Mouse (Mus musculus) heart, postnatal 4 days (tissue): ENCODE results near the gene Cd80. TPM values are rescaled to one million over a fixed set of nuclear protein-coding genes. Genes with fewer than 3 reads are reported as not detected.
"Not testable (repeated sequence)": the region's sequence is repeated elsewhere in the genome, so short reads cannot be mapped to it uniquely, and the experiment has no call there.

Source experiments
- DNase-seq: peaks from one replicate; pipeline ENCODE4 v3.0.0; 2021
- total RNA-seq, 2 experiments: library from RNA; stranded (reverse); gene quantifications; 2 replicates each; pipeline ENCODE4 v1.2.3; 2021

Gene Cd80
- under 1 TPM; 0.26 to 0.27 TPM for total RNA-seq

- DNase-seq: no peak
Measured at GRCm38 (mm10) chr16:38455511-38456418, at the start of gene Cd80. Cd80 (plus strand) TSS chr16:38455561.

DNA sequence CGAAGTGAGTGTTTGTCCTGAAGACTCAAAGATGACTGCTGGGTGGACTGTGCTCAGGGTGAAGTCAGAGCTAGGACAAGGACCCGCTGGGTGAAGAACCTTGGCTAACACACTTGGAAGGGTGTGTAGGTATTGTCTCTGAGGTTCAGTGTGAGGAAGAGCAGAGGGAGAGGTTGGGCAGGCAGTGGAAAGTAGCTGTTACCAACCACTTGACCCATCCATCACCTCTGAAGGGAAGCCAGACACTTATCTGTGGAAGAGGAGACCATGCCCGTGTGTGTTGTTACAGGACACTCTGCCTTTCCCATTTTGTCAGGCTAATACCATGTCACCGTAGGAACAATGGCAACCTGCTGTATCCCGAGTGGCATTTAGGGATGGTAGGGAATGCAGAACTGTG is 49.1 kb upstream of the Cd80 start:
- no peak for DNase-seq

GRCm38 (mm10) chr16:38406708-38407107 is 48.7 kb upstream of the Cd80 start:
- DNase-seq: no peak

GRCm38 (mm10) chr16:38407584-38407983 is 47.8 kb upstream of the Cd80 start:
- no peak for DNase-seq

GRCm38 (mm10) chr16:38408416-38408815 is 46.9 kb upstream of the Cd80 start:
- no peak for DNase-seq

- DNase-seq: no peak
Measured at GRCm38 (mm10) chr16:38414953-38415352, 40.4 kb upstream of the Cd80 start.

DNA sequence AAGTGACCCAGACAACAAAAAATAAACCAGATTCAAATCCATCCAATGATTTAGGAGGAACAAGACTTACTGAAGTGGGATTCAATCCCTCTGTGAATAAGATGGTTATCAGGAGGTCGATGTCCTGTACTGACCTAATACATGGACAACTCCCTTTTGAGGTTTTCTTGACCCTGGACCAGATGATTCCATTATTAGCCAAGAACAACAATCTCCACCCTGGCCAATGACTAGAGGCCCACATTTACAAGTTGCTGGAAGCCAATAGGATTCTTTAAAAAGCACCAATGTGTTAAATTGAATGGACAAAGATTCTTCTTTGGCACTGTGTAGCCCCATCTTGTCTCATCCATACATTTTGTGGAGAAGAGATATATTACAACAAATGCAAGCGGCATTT is 30.0 kb upstream of the Cd80 start:
- DNase-seq: no peak

DNA sequence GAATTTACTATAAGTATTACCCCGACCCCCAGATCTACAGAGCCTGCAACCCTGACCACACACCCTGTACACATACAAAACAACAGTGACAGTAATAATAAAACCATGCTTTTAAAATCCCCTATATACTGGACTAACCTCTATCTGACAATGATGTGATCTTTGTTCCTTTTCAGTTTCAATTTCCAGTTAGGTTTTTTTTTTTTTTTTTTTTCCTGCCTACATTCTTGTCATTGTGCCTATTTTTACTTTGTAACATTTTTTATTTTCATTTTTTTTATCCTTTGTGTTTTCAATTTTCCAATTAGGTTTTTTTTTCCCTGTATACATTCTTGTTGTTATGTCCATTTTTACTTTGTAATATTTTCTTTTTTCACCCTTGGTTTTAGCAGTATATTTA is 29.6 kb upstream of the Cd80 start:
- no peak for DNase-seq

DNA sequence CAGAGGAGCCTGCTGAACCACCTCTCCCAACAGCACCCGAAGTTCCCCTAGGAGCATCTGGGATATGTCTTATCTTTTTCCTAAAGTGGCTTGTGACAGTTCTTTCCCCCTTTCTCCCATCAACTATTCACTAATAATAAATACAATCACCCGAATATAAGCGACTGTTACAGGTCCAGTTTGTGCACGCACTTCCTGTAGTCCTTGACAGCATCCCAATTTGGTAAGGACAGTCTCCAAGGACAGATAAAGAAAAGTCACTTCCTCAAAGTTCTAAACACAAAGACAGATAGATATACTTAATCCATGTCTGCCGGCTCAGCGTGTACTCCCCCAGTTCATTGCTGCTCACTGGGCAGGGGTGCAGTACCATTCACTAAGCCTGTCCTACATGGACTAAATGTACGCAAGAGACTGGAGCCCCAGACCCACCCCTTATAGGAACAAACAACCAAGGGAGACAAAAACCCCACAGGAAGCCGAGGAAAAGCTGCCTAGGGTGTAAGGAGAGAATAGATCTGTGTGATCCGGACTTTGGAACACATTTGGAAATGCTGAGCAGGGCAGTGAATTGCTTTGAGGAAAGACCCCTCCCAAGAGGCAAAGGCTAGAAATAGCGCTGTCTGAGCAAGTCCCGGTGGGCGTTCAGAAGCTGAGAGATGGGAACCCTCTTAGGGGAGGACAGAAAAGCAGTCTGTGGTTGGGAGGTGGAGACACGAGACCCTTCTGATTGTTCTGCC is 23.7 kb upstream of the Cd80 start:
- DNase-seq: no peak

- DNase-seq: no peak
Measured at GRCm38 (mm10) chr16:38432498-38433425, 22.6 kb upstream of the Cd80 start, which contains the start of gene Pla1a. Pla1a (minus strand) TSS chr16:38433145.

DNA sequence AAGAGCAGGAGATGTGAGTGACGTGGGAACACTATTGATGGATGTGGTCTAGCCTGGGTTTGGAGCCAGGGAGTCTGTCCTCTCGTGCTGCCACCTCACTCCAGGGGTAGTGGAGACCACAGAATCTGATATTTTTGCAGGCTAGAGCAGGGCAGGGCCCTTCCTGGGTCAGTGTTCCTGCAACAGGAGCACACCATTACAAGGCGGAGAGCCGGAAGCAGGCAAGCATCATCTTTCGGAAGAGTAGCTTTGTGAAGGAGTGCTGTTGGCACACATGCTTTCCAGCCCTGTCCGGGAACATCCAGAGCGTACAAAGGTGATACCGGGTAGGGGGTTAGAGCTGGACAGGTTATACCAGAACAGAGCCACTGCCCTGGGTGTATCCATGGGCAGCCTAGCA is 21.8 kb upstream of the Cd80 start:
- DNase-seq: no peak

GRCm38 (mm10) chr16:38434295-38434795 is 21.0 kb upstream of the Cd80 start:
- DNase-seq: no peak

GRCm38 (mm10) chr16:38439190-38439589 is 16.2 kb upstream of the Cd80 start:
- no peak for DNase-seq

- no peak for DNase-seq
Measured at GRCm38 (mm10) chr16:38440403-38440802, 15.0 kb upstream of the Cd80 start.

DNA sequence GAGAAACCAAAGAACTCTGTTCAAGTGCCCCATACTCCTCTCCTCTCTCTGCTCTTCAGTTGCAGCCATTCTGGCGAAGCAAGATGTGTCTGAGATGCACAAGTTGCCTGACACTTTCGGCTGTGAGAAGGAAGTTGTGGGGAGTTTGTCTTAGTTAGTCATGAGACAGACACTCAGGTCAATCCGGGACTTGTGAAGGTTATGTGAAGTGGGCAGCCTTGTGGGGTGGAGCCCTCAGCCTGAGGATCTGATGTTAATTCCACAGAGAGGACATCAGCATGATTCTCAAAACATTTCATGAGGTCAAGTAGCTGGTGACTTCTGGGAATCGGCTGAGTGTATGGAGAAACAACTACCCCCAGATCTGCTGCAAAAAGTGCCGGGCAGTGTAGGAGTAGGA is 13.8 kb upstream of the Cd80 start:
- DNase-seq: no peak

DNA sequence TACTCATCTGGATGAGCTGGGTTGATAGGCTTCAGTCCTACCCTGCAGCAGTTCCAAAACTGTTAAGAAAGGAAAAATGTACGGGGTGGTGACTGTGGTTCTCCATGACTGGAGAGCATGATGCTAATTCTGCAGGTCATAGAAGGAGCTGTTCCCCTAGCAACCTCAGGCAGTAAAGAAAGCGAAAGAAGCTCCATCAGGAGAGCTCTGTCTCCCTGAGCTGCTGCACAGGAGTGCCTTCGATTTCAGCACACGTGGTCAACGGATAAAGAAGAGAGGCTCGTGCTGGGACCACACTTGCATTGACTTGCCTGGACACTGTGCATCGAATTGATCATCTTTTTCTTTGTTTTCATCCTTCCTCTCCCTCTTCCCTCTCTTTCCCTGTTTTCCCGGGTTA is 13.1 kb upstream of the Cd80 start:
- DNase-seq: no peak

GRCm38 (mm10) chr16:38443721-38444464 is 11.5 kb upstream of the Cd80 start:
- no peak for DNase-seq

GRCm38 (mm10) chr16:38445046-38445445 is 10.3 kb upstream of the Cd80 start:
- no peak for DNase-seq

DNA sequence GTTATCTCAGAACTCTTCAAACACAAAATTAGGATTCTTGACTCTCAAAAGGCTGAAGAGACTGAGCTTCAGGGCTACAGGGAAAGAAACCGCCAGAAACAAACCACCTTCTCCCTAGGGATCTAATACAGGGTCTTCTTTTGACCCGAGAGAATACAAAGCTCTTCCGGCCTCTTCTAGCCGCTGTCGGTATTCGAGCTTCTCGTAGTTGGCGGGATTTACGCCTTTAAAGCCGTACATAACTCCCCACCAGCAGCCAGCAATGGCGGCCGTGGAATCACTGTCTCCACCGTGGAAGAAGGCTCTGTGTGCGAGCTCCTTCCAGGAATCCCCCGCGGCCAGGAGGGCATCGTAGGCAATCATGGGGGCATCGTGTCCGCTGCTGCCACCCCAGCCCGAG is 9.8 kb upstream of the Cd80 start:
- no peak for DNase-seq

DNA sequence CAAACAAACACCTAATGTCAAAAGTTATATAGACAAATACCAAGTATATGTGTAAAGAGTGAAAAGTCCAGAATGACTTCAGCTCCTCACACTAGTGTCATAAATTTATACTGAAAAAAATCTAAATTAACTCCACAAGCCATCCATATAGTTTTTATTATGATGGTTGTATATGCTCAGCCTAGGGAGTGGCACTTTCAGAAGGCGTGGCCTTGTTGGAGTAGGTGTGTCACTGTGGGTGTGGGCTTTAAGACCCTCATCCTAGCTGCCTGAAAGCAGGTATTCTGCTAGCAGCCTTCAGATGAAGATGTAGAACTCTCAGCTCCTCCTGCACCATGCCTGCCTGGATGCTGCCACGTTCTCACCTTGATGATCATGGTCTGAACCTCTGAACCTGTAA is 9.2 kb upstream of the Cd80 start:
- not testable (repeated sequence) for DNase-seq

DNA sequence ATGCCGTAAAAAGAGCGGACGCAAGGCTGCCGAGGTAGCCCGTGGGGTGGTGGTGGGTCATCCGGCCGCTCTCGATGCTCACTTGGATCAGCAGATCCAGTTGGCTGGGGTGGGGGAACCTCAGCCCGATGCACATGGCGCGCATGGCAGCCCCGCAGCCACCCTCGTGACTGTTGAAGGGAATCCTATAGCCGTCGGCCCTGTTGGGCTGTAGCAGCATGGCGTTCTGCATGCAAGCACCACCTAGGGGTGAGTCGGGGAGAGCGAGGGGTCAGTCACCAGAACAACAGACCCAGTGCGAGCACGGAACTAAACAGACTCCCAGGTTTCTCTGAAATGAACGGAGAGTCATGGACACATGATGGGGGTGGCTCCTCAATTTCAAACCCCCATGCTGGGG is 8.0 kb upstream of the Cd80 start:
- no peak for DNase-seq

DNA sequence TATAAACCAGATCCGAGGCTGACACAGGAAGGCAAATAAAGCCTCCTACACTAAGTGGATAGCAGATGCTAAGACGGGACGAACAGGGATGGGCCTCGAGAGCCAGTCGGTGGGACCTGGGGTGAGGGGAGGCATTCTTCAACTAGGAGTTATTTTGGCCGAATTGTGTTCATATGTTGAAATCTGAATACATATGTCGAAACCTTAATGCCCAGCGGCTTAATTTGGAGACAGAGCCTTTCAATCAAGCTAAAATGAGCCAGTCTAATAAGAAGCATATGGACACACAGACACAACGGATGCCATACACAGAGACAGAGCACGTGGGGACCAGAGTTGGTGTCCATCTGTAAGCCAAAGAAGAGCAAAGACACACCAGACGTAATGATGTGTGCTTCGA is 6.9 kb upstream of the Cd80 start:
- DNase-seq: no peak
